Mouse (Mus musculus) CH12.LX (cell line): ENCODE data around the gene Exosc10.

Experiments used
- CHD1 ChIP-seq: IDR thresholded peaks from 2 replicates; pipeline ENCODE4 v1.6.1; 2012; ENCODE audit warnings: low read depth, low read length, improper control_type of control experiment, inconsistent platforms
- CHD2 ChIP-seq: IDR thresholded peaks from 2 replicates; pipeline ENCODE4 v1.6.1; 2011; ENCODE audit warnings: low read length, improper control_type of control experiment
- CTCF ChIP-seq, 2 experiments: IDR thresholded peaks in 1 of 2; conservative IDR thresholded peaks in 1 of 2; 2 replicates each; pipeline ENCODE4 v1.5.1; 2011 to 2012; ENCODE audit warnings: low read depth in 2 of 2, low read length in 2 of 2, improper control_type of control experiment in 1 of 2, inconsistent platforms in 1 of 2, mild to moderate bottlenecking in 1 of 2, moderate library complexity in 1 of 2
- E2F4 ChIP-seq: IDR thresholded peaks from 2 replicates; pipeline ENCODE4 v1.6.1; 2011; ENCODE audit warnings: low read depth, low read length, improper control_type of control experiment; ENCODE audit not compliant: insufficient replicate concordance
- HCFC1 ChIP-seq: IDR thresholded peaks from 2 replicates; pipeline ENCODE4 v1.6.1; 2012; ENCODE audit warnings: low read depth, mild to moderate bottlenecking, inconsistent platforms, low read length, improper control_type of control experiment
- IRF4 ChIP-seq: IDR thresholded peaks from 2 replicates; pipeline ENCODE4 v1.6.1; 2014; ENCODE audit warnings: low read depth, mild to moderate bottlenecking, inconsistent platforms, low read length, improper control_type of control experiment
- JUND ChIP-seq: conservative IDR thresholded peaks from 2 replicates; pipeline ENCODE4 v1.6.1; 2011; ENCODE audit warnings: low read depth, low read length, improper control_type of control experiment
- MAFK ChIP-seq: IDR thresholded peaks from 2 replicates; pipeline ENCODE4 v1.6.1; 2011; ENCODE audit warnings: low read length, improper control_type of control experiment; ENCODE audit not compliant: insufficient replicate concordance
- MAZ ChIP-seq: IDR thresholded peaks from 2 replicates; pipeline ENCODE4 v1.6.1; 2012; ENCODE audit warnings: low read depth, mild to moderate bottlenecking, inconsistent platforms, low read length, improper control_type of control experiment, moderate library complexity
- MXI1 ChIP-seq: IDR thresholded peaks from 2 replicates; pipeline ENCODE4 v1.6.1; 2011; ENCODE audit warnings: mild to moderate bottlenecking, low read depth, low read length, improper control_type of control experiment
- MYC ChIP-seq: IDR thresholded peaks from 2 replicates; pipeline ENCODE4 v1.6.1; 2011; ENCODE audit warnings: low read depth, mild to moderate bottlenecking, improper control_type of control experiment, low read length
- NRF1 ChIP-seq: IDR thresholded peaks from 2 replicates; pipeline ENCODE4 v1.6.1; 2014; ENCODE audit warnings: low read depth, mild to moderate bottlenecking, inconsistent platforms, low read length, improper control_type of control experiment, moderate library complexity
- POLR2A ChIP-seq: IDR thresholded peaks from 2 replicates; pipeline ENCODE4 v1.6.1; 2011; ENCODE audit warnings: low read depth, mild to moderate bottlenecking, improper control_type of control experiment, low read length
- ZC3H11A ChIP-seq: IDR thresholded peaks from 2 replicates; pipeline ENCODE4 v1.6.1; 2012; ENCODE audit warnings: low read depth, mild to moderate bottlenecking, inconsistent platforms, low read length, improper control_type of control experiment

GRCm38 (mm10) chr4:148549106-148549505 lies 9.1 kb upstream of the Exosc10 start:
- TF ChIP-seq CTCF (conservative IDR thresholded peaks at IDR 0.05 in 1 of 2, IDR thresholded peaks at IDR 0.05 in 1 of 2; ENCODE audit: low read depth in 2 of 2, low read length in 2 of 2) (no peak), JUND (no peak), MAFK (no peak), CHD1 (no peak), ZC3H11A (no peak), MAZ (no peak), IRF4 (no peak), MXI1 (no peak), POLR2A (no peak), CHD2 (no peak), NRF1 (no peak), MYC (no peak), HCFC1 (no peak), E2F4 (no peak)
